ENCODE assay signal across 9 mouse cellular contexts in genomic region chr17:66276778-66277177, GRCm38 (mm10).
DNase-seq lines count a peak whose midpoint lies in the region; ATAC-seq lines count a peak whose summit lies in the region.
"Had no signal": no experiment of that assay in that cellular context is flagged by ENCODE, and none has a peak within 500 bp of the region (broad histone marks: within the 10 kb centered on the region; RNA-seq: fewer than 3 reads in every experiment).

No protein-coding gene starts in this region.

- intact Hi-C loops in heart, postnatal 25 days (cut with DNase I): no loop called here

- no peak overlapping the region for H3K9ac ChIP-seq in forebrain, embryonic 12.5 days
- H3K9ac ChIP-seq in midbrain, embryonic 12.5 days (replicated peaks): no peak overlapping the region
- no peak overlapping the region for H3K9ac ChIP-seq in stomach, embryonic 16.5 days (ENCODE audit: low read length)
- H3K9ac ChIP-seq: liver, embryonic 14.5 days had no signal

- H3K27ac ChIP-seq in forebrain, embryonic 12.5 days: peak overlapping the region; percentile 68
- H3K27ac ChIP-seq in midbrain, embryonic 12.5 days (replicated peaks): peak overlapping the region; percentile 54
- H3K27ac ChIP-seq in stomach, embryonic 16.5 days (ENCODE audit: low read length): no peak overlapping the region
- H3K27ac ChIP-seq: liver, embryonic 14.5 days had no signal

- no peak overlapping the region for H3K4me2 ChIP-seq in forebrain, embryonic 12.5 days
- H3K4me2 ChIP-seq in midbrain, embryonic 12.5 days (replicated peaks): no peak overlapping the region; the same call in 1 of the 2 replicates
- H3K4me2 ChIP-seq in stomach, embryonic 16.5 days (ENCODE audit: low read depth, low read length): no peak overlapping the region

- no peaks in the 10 kb centered on the region for H3K27me3 ChIP-seq in forebrain, embryonic 12.5 days
- H3K27me3 ChIP-seq in midbrain, embryonic 12.5 days: no peaks in the 10 kb centered on the region
- no peaks in the 10 kb centered on the region for H3K27me3 ChIP-seq in stomach, embryonic 16.5 days (ENCODE audit: control insufficient read depth, insufficient read depth, low read length)

- H3K9me3 ChIP-seq in forebrain, embryonic 12.5 days: no peaks in the 10 kb centered on the region
- no peaks in the 10 kb centered on the region for H3K9me3 ChIP-seq in midbrain, embryonic 12.5 days
- H3K9me3 ChIP-seq in stomach, embryonic 16.5 days (replicated peaks; ENCODE audit: control insufficient read depth, low read length): no peaks in the 10 kb centered on the region

- 34% methylated on average over 13 of the region's 13 CpGs for WGBS in forebrain, embryonic 12.5 days
- WGBS in midbrain, embryonic 12.5 days: 37% methylated on average over 13 of the region's 13 CpGs
- WGBS in stomach, embryonic 16.5 days: 39% methylated on average over 13 of the region's 13 CpGs

- H3K4me3 ChIP-seq in forebrain, embryonic 12.5 days (replicated peaks): no peak overlapping the region
- H3K4me3 ChIP-seq in midbrain, embryonic 12.5 days: no peak overlapping the region
- no peak overlapping the region for H3K4me3 ChIP-seq in stomach, embryonic 16.5 days (replicated peaks; ENCODE audit: low read length)

- peak; percentile 91 for ATAC-seq in forebrain, embryonic 12.5 days (ENCODE audit: low FRiP score)
- peak; percentile 86 for ATAC-seq in midbrain, embryonic 12.5 days (ENCODE audit: low FRiP score, low read depth)
- ATAC-seq in stomach, embryonic 16.5 days (ENCODE audit: insufficient read depth, low FRiP score): peak; percentile 56; the same call in 1 of the 2 replicates

- peak; percentile 88 to 93 for DNase-seq in cerebellum, postnatal 10 days
- DNase-seq in heart, postnatal 25 days (ENCODE audit: low spot score): peak; percentile 14
- peak; percentile 83 for DNase-seq in layer of hippocampus, adult 9-10 months (ENCODE audit: low spot score)
- no peak for DNase-seq in urinary bladder, postnatal 36 days (ENCODE audit: low spot score in 2 of 2)
- no peak for DNase-seq in testis, postnatal 14 days (ENCODE audit: low spot score)

- H3K4me1 ChIP-seq in forebrain, embryonic 12.5 days: peaks cover 24% of the 10 kb centered on the region
- peaks cover 10% of the 10 kb centered on the region for H3K4me1 ChIP-seq in midbrain, embryonic 12.5 days
- H3K4me1 ChIP-seq in stomach, embryonic 16.5 days (ENCODE audit: control insufficient read depth, insufficient read depth, low read length): no peaks in the 10 kb centered on the region

- H3K36me3 ChIP-seq in forebrain, embryonic 12.5 days (replicated peaks): no peaks in the 10 kb centered on the region
- no peaks in the 10 kb centered on the region for H3K36me3 ChIP-seq in midbrain, embryonic 12.5 days
- no peaks in the 10 kb centered on the region for H3K36me3 ChIP-seq in stomach, embryonic 16.5 days (ENCODE audit: control insufficient read depth, insufficient read depth, low read length)

Comparison
In these comparisons a context has a peak if more than half of its experiments do, and no peak if none do; other contexts are left out.
1. DNase-seq: peak in cerebellum, postnatal 10 days (2 of 2), heart, postnatal 25 days (single experiment) and layer of hippocampus, adult 9-10 months (single experiment); none in urinary bladder, postnatal 36 days (0 of 2) and testis, postnatal 14 days (single experiment).
2. Peak in every context shown above with its lines, with median percentiles within 50 percentile points of each other: ATAC-seq.